8 mouse cellular contexts compared by ENCODE assay signal in the genomic region with DNA sequence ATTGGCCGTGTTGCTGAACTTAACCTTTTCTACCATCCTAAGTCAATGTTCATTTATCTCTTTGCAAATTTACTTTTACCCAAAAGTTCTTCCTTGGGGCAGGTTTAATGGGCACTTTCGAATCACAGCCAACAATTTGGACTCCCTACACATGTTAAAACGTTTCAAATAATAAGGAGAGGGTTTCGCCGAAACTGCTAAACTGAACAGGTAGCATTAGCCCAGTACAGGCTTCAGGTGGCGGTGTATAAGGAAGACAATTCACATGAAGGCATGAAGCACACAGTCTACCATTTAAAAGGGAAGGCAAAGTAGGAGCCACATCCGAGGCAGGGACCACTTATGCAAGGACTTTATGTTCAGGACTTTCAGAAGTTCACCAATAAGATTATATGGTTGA. TPM values are rescaled to one million over a fixed set of nuclear protein-coding genes. Genes with fewer than 3 reads are reported as not detected.
A peak's percentile ranks its signal among the peaks of the same experiment; 100 is the strongest.
DNase-seq lines count a peak whose midpoint lies in the region; ATAC-seq and TF ChIP-seq lines count a peak whose summit lies in the region.

No protein-coding gene starts in this region.

- H3K36me3 ChIP-seq in kidney, postnatal 0 days (ENCODE audit: insufficient read depth, low read length): no peaks in the 10 kb centered on the region
- peaks cover 9% of the 10 kb centered on the region; the same call in 1 of the 2 replicates for H3K36me3 ChIP-seq in hindbrain, embryonic 12.5 days
- peaks cover 13% of the 10 kb centered on the region for H3K36me3 ChIP-seq in midbrain, embryonic 14.5 days (ENCODE audit: control insufficient read depth, insufficient read depth, low read length)

- peak overlapping the region; percentile 93 for H3K9ac ChIP-seq in kidney, postnatal 0 days (ENCODE audit: low read depth, low read length)
- peak overlapping the region; percentile 85; the same call in 1 of the 2 replicates for H3K9ac ChIP-seq in hindbrain, embryonic 12.5 days
- peak overlapping the region; percentile 79 for H3K9ac ChIP-seq in midbrain, embryonic 14.5 days (replicated peaks; ENCODE audit: low read length)

- WGBS in kidney, postnatal 0 days: 25% methylated on average over 7 of the region's 7 CpGs
- 30% methylated on average over 7 of the region's 7 CpGs for WGBS in hindbrain, embryonic 12.5 days
- 27% methylated on average over 7 of the region's 7 CpGs for whole genome bisulfite sequencing in midbrain, embryonic 14.5 days

- peak; percentile 29 for DNase-seq in kidney, postnatal 0 days (ENCODE audit: low spot score)
- DNase-seq in kidney, postnatal 4 days: no peak
- peak; percentile 26 for DNase-seq in midbrain, embryonic 14.5 days
- DNase-seq in adrenal gland, postnatal 14 days: no peak
- no peak for DNase-seq in frontal cortex, postnatal 36 days (ENCODE audit: low spot score in 2 of 2)
- no peak for DNase-seq in ovary, postnatal 36 days (ENCODE audit: low spot score)

- no peak for ATAC-seq in kidney, postnatal 0 days (replicated peaks; ENCODE audit: low FRiP score, low read depth)
- no peak for ATAC-seq in hindbrain, embryonic 12.5 days (ENCODE audit: low FRiP score)
- no peak for ATAC-seq in midbrain, embryonic 14.5 days (ENCODE audit: low FRiP score, low TSS enrichment)

- H3K27me3 ChIP-seq in kidney, postnatal 0 days (ENCODE audit: insufficient read depth, low read length): no peaks in the 10 kb centered on the region
- no peaks in the 10 kb centered on the region for H3K27me3 ChIP-seq in hindbrain, embryonic 12.5 days
- H3K27me3 ChIP-seq in midbrain, embryonic 14.5 days (ENCODE audit: control insufficient read depth, insufficient read depth, low read length): no peaks in the 10 kb centered on the region

- no peaks in the 10 kb centered on the region for H3K9me3 ChIP-seq in kidney, postnatal 0 days (replicated peaks; ENCODE audit: low read length)
- H3K9me3 ChIP-seq in hindbrain, embryonic 12.5 days (replicated peaks): no peaks in the 10 kb centered on the region
- H3K9me3 ChIP-seq in midbrain, embryonic 14.5 days (ENCODE audit: control insufficient read depth, low read length): no peaks in the 10 kb centered on the region

- TF ChIP-seq CTCF in kidney, postnatal 0 days (IDR thresholded peaks at IDR 0.05; ENCODE audit: low read depth): no peak
- no peak for TF ChIP-seq CTCF in bone marrow macrophage, adult 2 months (IDR thresholded peaks at IDR 0.05; ENCODE audit: low read depth, low read length)

- H3K27ac ChIP-seq in kidney, postnatal 0 days: peak overlapping the region; percentile 91
- no peak overlapping the region for H3K27ac ChIP-seq in bone marrow macrophage, adult 2 months (ENCODE audit: insufficient read depth, low read depth, low read length)
- peak overlapping the region; percentile 58; the same call in 1 of the 2 replicates for H3K27ac ChIP-seq in hindbrain, embryonic 12.5 days
- H3K27ac ChIP-seq in midbrain, embryonic 14.5 days (replicated peaks; ENCODE audit: low read depth, low read length): peak overlapping the region; percentile 71; the same call in 1 of the 2 replicates

- peaks cover 7% of the 10 kb centered on the region for H3K4me1 ChIP-seq in kidney, postnatal 0 days (replicated peaks; ENCODE audit: insufficient read depth, low read length)
- H3K4me1 ChIP-seq in bone marrow macrophage, adult 2 months (ENCODE audit: control insufficient read depth, insufficient read depth, low read length): peaks cover 9% of the 10 kb centered on the region
- peaks cover 14% of the 10 kb centered on the region for H3K4me1 ChIP-seq in hindbrain, embryonic 12.5 days
- peaks cover 15% of the 10 kb centered on the region for H3K4me1 ChIP-seq in midbrain, embryonic 14.5 days (ENCODE audit: control insufficient read depth, insufficient read depth, low read length)

- H3K4me2 ChIP-seq in kidney, postnatal 0 days (ENCODE audit: low read length): peak overlapping the region; percentile 69
- H3K4me2 ChIP-seq in hindbrain, embryonic 12.5 days (replicated peaks): peak overlapping the region; percentile 58
- peak overlapping the region; percentile 76 for H3K4me2 ChIP-seq in midbrain, embryonic 14.5 days (ENCODE audit: low read length)

- no peak for TF ChIP-seq POLR2A in bone marrow macrophage, adult 2 months (IDR thresholded peaks at IDR 0.05; ENCODE audit: borderline replicate concordance, low read depth, low read length)

- peak overlapping the region; percentile 81 for H3K4me3 ChIP-seq in kidney, postnatal 0 days (replicated peaks; ENCODE audit: low read depth, low read length)
- peak overlapping the region; percentile 66 for H3K4me3 ChIP-seq in bone marrow macrophage, adult 2 months (ENCODE audit: insufficient read depth, low read length)
- peak overlapping the region; percentile 83 for H3K4me3 ChIP-seq in hindbrain, embryonic 12.5 days
- peak overlapping the region; percentile 76 for H3K4me3 ChIP-seq in midbrain, embryonic 14.5 days (replicated peaks; ENCODE audit: low read depth, low read length)

RNA-seq across cellular contexts. Expression of a gene that starts 0.6 kb away (rescaled TPM):
- 79.4 and 87.7 TPM in 2 replicates for polyA plus RNA-seq in kidney, postnatal 0 days (2015; fragmentation: Nextera tagmentation; extraction: Ambion mirVana)
- polyA plus RNA-seq in bone marrow macrophage, adult 2 months (2012; ENCODE audit: insufficient read depth, insufficient read length, missing spikeins): 35.1 and 39.4 TPM in 2 replicates
- 108 and 120 TPM in 2 replicates for polyA plus RNA-seq in hindbrain, embryonic 12.5 days (2016; fragmentation: Nextera tagmentation; extraction: Ambion mirVana)
- 124 and 133 TPM in 2 replicates for polyA plus RNA-seq in midbrain, embryonic 14.5 days (2014; fragmentation: Nextera tagmentation; extraction: Ambion mirVana)
- total RNA-seq in adrenal gland, postnatal 14 days (2021): 38.2 and 46.2 TPM in 2 replicates

RNA-seq across cellular contexts. Expression of a gene that starts 0.9 kb away (rescaled TPM):
- polyA plus RNA-seq in kidney, postnatal 0 days (2015; fragmentation: Nextera tagmentation; extraction: Ambion mirVana): 1,600 and 1,771 TPM in 2 replicates
- 363 and 408 TPM in 2 replicates for polyA plus RNA-seq in bone marrow macrophage, adult 2 months (2012; ENCODE audit: insufficient read depth, insufficient read length, missing spikeins)
- polyA plus RNA-seq in hindbrain, embryonic 12.5 days (2016; fragmentation: Nextera tagmentation; extraction: Ambion mirVana): 718 and 790 TPM in 2 replicates
- polyA plus RNA-seq in midbrain, embryonic 14.5 days (2014; fragmentation: Nextera tagmentation; extraction: Ambion mirVana): 1,018 and 1,295 TPM in 2 replicates
- total RNA-seq in adrenal gland, postnatal 14 days (2021): 1,676 and 1,781 TPM in 2 replicates

Comparison
In these comparisons a context has a peak if more than half of its experiments do, and no peak if none do; other contexts are left out.
1. DNase-seq: peak in kidney, postnatal 0 days (single experiment) and midbrain, embryonic 14.5 days (single experiment); none in kidney, postnatal 4 days (0 of 2), adrenal gland, postnatal 14 days (single experiment), frontal cortex, postnatal 36 days (0 of 2) and ovary, postnatal 36 days (single experiment).
2. Peak in every context shown above with its lines, with median percentiles within 50 percentile points of each other: H3K4me2 ChIP-seq, H3K4me3 ChIP-seq and H3K9ac ChIP-seq.